Mouse (Mus musculus): ENCODE results near the gene Fev. TPM values are rescaled to one million over a fixed set of nuclear protein-coding genes. Genes with fewer than 3 reads are reported as not detected.

Gene Fev
- polyA plus RNA-seq, 1 experiment from 2014 or later: 0.44 TPM

GRCm38 (mm10) chr1:74882828-74883227 lies 2.4 kb downstream of the Fev start:
- WGBS: 2% methylated on average over 8 of the region's 8 CpGs
- H3K4me2 ChIP-seq (ENCODE audit: low read depth, low read length): peak overlapping the region; percentile 50; the same call in 1 of the 2 replicates
- peaks cover 83% of the 10 kb centered on the region for H3K27me3 ChIP-seq (ENCODE audit: control insufficient read depth, insufficient read depth, low read length)
- H3K4me1 ChIP-seq (ENCODE audit: control insufficient read depth, insufficient read depth, low read length): peaks cover 13% of the 10 kb centered on the region
- ATAC-seq (ENCODE audit: insufficient read depth, low FRiP score): no peak
- H3K36me3 ChIP-seq (ENCODE audit: control insufficient read depth, insufficient read depth, low read length): no peaks in the 10 kb centered on the region
- no peak overlapping the region for H3K27ac ChIP-seq (ENCODE audit: low read length)
- H3K4me3 ChIP-seq (replicated peaks; ENCODE audit: low read length): peak overlapping the region; percentile 36; the same call in 1 of the 2 replicates
- H3K9me3 ChIP-seq (replicated peaks; ENCODE audit: control insufficient read depth, low read length): no peaks in the 10 kb centered on the region
- no peak overlapping the region for H3K9ac ChIP-seq (ENCODE audit: low read length)

DNA sequence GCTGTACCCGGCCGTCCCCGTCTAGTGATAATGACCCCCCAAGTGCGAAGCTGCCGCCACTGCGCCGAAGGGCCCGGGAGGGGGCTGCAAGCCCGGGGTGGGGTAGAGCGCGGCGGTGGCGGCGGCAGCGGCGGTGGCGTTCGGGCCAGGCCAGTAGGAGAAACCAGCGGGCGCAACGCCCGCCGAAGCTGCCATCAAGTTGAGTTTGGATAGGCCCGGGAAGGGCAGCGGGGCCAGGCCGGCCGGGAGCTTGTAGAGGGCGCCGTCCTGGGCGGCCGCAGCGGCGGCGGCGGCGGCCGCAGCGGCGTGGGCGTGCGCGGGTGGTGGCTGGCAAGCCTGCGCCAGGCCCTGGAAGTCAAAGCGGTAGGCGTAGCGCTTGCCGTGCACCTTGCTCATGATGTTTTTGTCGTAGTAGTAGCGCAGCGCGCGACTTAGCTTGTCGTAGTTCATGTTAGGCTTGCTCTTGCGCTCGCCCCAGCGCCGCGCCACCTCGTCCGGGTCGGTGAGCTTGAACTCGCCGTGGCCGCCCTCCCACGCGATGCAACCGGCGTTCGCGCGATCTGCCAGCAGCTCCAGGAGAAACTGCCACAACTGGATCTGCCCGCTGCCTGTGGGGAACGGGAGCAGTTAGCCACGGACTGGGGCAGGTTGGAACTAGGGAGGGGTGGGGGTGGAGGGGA lies 3.0 kb downstream of the Fev start:
- WGBS: under 1% methylated on average over 74 of the region's 74 CpGs
- no peak for ATAC-seq (ENCODE audit: insufficient read depth, low FRiP score)
- H3K4me2 ChIP-seq (ENCODE audit: low read depth, low read length): peak overlapping the region; percentile 50
- no peaks in the 10 kb centered on the region for H3K36me3 ChIP-seq (ENCODE audit: control insufficient read depth, insufficient read depth, low read length)
- no peaks in the 10 kb centered on the region for H3K9me3 ChIP-seq (replicated peaks; ENCODE audit: control insufficient read depth, low read length)
- H3K27ac ChIP-seq (ENCODE audit: low read length): no peak overlapping the region
- peak overlapping the region; percentile 36 for H3K4me3 ChIP-seq (replicated peaks; ENCODE audit: low read length)
- H3K9ac ChIP-seq (ENCODE audit: low read length): no peak overlapping the region; the same call in 1 of the 2 replicates
- H3K4me1 ChIP-seq (ENCODE audit: control insufficient read depth, insufficient read depth, low read length): peaks cover 13% of the 10 kb centered on the region
- peaks cover 80% of the 10 kb centered on the region for H3K27me3 ChIP-seq (ENCODE audit: control insufficient read depth, insufficient read depth, low read length)

DNA sequence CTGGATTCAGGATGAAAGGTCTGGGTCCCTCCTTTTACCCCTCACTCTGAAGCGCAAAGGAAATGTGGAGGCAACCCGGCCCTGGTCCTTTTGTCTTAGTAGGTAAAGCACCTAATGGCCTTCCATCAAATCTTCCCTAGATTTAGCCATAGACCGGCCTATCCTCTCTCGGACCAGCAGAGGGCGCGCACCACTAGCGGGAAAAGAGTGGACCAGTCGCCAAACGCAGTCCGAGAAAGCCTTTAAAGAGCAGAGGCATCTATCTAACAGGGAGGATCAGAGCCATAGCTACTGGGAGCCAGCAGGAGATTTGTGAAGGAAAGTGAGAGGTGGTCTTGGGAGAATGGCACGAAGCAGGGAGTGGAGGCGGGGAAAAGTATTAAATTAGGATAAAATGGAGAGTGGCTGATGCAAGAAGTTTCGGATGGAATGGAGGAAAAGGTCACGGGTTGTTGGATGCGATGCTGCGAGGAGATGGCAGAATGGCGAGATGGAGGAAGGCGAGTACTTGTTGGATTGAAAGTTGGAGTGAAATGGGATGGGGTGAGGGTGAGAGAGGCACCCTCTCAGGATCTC lies 4.3 kb downstream of the Fev start:
- no peaks in the 10 kb centered on the region for H3K9me3 ChIP-seq (replicated peaks; ENCODE audit: control insufficient read depth, low read length)
- H3K36me3 ChIP-seq (ENCODE audit: control insufficient read depth, insufficient read depth, low read length): no peaks in the 10 kb centered on the region
- peaks cover 13% of the 10 kb centered on the region for H3K4me1 ChIP-seq (ENCODE audit: control insufficient read depth, insufficient read depth, low read length)
- peak overlapping the region; percentile 30 for H3K4me2 ChIP-seq (ENCODE audit: low read depth, low read length)
- H3K27me3 ChIP-seq (ENCODE audit: control insufficient read depth, insufficient read depth, low read length): peaks cover 67% of the 10 kb centered on the region
- WGBS: 3% methylated on average over 18 of the region's 18 CpGs
- no peak overlapping the region for H3K27ac ChIP-seq (ENCODE audit: low read length)
- H3K4me3 ChIP-seq (replicated peaks; ENCODE audit: low read length): peak overlapping the region; percentile 18; the same call in 1 of the 2 replicates
- no peak for ATAC-seq (ENCODE audit: insufficient read depth, low FRiP score)
- H3K9ac ChIP-seq (ENCODE audit: low read length): no peak overlapping the region

DNA sequence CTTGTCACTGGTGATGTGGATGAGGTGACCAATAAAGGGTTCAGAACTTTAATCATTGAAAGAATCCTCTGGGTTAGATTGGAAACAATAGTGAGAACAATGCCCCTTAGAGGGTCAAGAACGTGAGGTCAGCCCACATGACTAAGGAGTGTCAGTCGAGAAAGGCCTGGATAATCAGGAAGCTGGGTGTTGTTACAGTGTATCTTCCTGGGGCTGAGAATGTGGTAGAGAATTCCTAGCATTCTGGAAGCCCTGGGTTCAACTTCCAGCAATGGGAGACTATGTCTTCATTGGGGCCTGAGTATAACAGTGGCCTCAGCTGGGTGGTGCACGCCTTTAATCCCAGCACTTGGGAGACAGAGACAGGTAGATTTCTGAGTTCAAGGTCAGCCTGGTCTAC lies 8.0 kb downstream of the Fev start:
- no peak for ATAC-seq (ENCODE audit: insufficient read depth, low FRiP score)
- peaks cover 31% of the 10 kb centered on the region for H3K27me3 ChIP-seq (ENCODE audit: control insufficient read depth, insufficient read depth, low read length)
- WGBS: 44% methylated on average over 3 of the region's 3 CpGs

DNA sequence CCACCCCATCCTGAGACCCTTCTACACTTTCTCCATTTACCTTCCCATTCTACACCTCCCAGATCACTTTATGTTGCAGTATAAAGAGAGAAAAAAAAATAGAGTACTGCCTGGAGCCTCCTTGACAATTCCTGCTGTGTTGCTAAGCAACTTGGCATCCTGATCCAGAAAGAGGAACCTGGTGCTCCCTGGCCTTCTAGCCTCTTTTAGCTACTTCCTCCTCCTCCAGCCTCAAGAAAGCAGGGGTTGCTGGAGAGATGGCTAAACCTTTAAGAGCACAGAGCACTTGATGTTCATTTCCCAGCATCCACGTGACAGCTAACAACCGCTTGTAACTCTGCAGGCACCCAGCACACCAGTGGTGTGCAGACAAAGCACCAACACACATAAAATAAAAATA lies 13.0 kb downstream of the Fev start:
- Histone ChIP-seq H3K4me2 (ENCODE audit: low read depth, low read length) (no peak overlapping the region), H3K36me3 (ENCODE audit: control insufficient read depth, insufficient read depth, low read length) (no peaks in the 10 kb centered on the region), H3K9ac (ENCODE audit: low read length) (no peak overlapping the region), H3K9me3 (replicated peaks; ENCODE audit: control insufficient read depth, low read length) (no peaks in the 10 kb centered on the region), H3K4me3 (replicated peaks; ENCODE audit: low read length) (no peak overlapping the region), H3K4me1 (ENCODE audit: control insufficient read depth, insufficient read depth, low read length) (no peaks in the 10 kb centered on the region), H3K27me3 (ENCODE audit: control insufficient read depth, insufficient read depth, low read length) (no peaks in the 10 kb centered on the region), H3K27ac (ENCODE audit: low read length) (no peak overlapping the region)
- ATAC-seq (ENCODE audit: insufficient read depth, low FRiP score): no peak
- 66% methylated on average over 2 of the region's 2 CpGs for WGBS

More for the DNA sequence above, 8.0 kb downstream of the Fev start:
- Histone ChIP-seq H3K36me3 (ENCODE audit: control insufficient read depth, insufficient read depth, low read length) (no peaks in the 10 kb centered on the region), H3K4me1 (ENCODE audit: control insufficient read depth, insufficient read depth, low read length) (peaks cover 4% of the 10 kb centered on the region), H3K9me3 (replicated peaks; ENCODE audit: control insufficient read depth, low read length) (no peaks in the 10 kb centered on the region), H3K4me2 (ENCODE audit: low read depth, low read length) (no peak overlapping the region), H3K4me3 (replicated peaks; ENCODE audit: low read length) (no peak overlapping the region), H3K9ac (ENCODE audit: low read length) (no peak overlapping the region), H3K27ac (ENCODE audit: low read length) (no peak overlapping the region)

DNA sequence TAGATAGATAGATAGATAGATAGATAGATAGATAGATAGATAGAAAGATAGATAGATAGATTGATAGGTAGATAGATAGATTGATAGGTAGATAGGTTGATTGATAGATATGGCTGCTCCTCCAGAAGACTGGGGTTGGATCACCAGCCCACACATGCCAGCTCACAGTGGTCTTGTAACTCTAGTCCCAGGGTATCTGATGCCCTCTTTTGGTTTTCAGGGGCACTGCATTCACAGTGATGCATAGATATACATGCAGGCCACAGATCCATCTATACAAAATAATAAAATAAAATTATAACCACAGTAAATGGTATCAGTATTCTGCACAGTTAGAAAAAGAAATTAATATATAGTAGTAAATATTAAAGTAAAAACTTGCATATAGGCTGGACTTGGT lies 23.4 kb downstream of the Fev start:
- Histone ChIP-seq H3K4me3 (replicated peaks; ENCODE audit: low read length) (no peak overlapping the region), H3K27me3 (ENCODE audit: control insufficient read depth, insufficient read depth, low read length) (peaks cover 35% of the 10 kb centered on the region), H3K4me1 (ENCODE audit: control insufficient read depth, insufficient read depth, low read length) (no peaks in the 10 kb centered on the region; the same call in 1 of the 2 replicates), H3K4me2 (ENCODE audit: low read depth, low read length) (no peak overlapping the region), H3K9me3 (replicated peaks; ENCODE audit: control insufficient read depth, low read length) (no peaks in the 10 kb centered on the region), H3K36me3 (ENCODE audit: control insufficient read depth, insufficient read depth, low read length) (no peaks in the 10 kb centered on the region), H3K9ac (ENCODE audit: low read length) (no peak overlapping the region), H3K27ac (ENCODE audit: low read length) (no peak overlapping the region)
- no peak for ATAC-seq (ENCODE audit: insufficient read depth, low FRiP score)

- Histone ChIP-seq H3K27ac (ENCODE audit: low read length) (no peak overlapping the region), H3K4me3 (replicated peaks; ENCODE audit: low read length) (no peak overlapping the region), H3K4me2 (ENCODE audit: low read depth, low read length) (no peak overlapping the region), H3K4me1 (ENCODE audit: control insufficient read depth, insufficient read depth, low read length) (peaks cover 13% of the 10 kb centered on the region), H3K9ac (ENCODE audit: low read length) (no peak overlapping the region), H3K9me3 (replicated peaks; ENCODE audit: control insufficient read depth, low read length) (no peaks in the 10 kb centered on the region), H3K27me3 (ENCODE audit: control insufficient read depth, insufficient read depth, low read length) (peaks cover 53% of the 10 kb centered on the region), H3K36me3 (ENCODE audit: control insufficient read depth, insufficient read depth, low read length) (no peaks in the 10 kb centered on the region)
- 43% methylated on average over 6 of the region's 6 CpGs for WGBS
- ATAC-seq (ENCODE audit: insufficient read depth, low FRiP score): no peak
These were observed 25.8 kb downstream of the Fev start for GRCm38 (mm10) chr1:74859223-74859984.

GRCm38 (mm10) chr1:74858805-74859204 lies 26.4 kb downstream of the Fev start:
- ATAC-seq (ENCODE audit: insufficient read depth, low FRiP score): no peak

GRCm38 (mm10) chr1:74858171-74858719 lies 27.0 kb downstream of the Fev start:
- peak; percentile 30; the same call in 1 of the 2 replicates for ATAC-seq (ENCODE audit: insufficient read depth, low FRiP score)
- H3K36me3 ChIP-seq (ENCODE audit: control insufficient read depth, insufficient read depth, low read length): no peaks in the 10 kb centered on the region
- H3K4me3 ChIP-seq (replicated peaks; ENCODE audit: low read length): peak overlapping the region; percentile 35
- H3K27me3 ChIP-seq (ENCODE audit: control insufficient read depth, insufficient read depth, low read length): peaks cover 63% of the 10 kb centered on the region
- H3K4me2 ChIP-seq (ENCODE audit: low read depth, low read length): peak overlapping the region; percentile 49
- no peak overlapping the region for H3K27ac ChIP-seq (ENCODE audit: low read length)
- peaks cover 13% of the 10 kb centered on the region for H3K4me1 ChIP-seq (ENCODE audit: control insufficient read depth, insufficient read depth, low read length)
- 1% methylated on average over 29 of the region's 29 CpGs for WGBS
- no peak overlapping the region for H3K9ac ChIP-seq (ENCODE audit: low read length)
- no peaks in the 10 kb centered on the region for H3K9me3 ChIP-seq (replicated peaks; ENCODE audit: control insufficient read depth, low read length)

More at GRCm38 (mm10) chr1:74858805-74859204, 26.4 kb downstream of the Fev start:
- H3K4me1 ChIP-seq (ENCODE audit: control insufficient read depth, insufficient read depth, low read length): peaks cover 13% of the 10 kb centered on the region
- H3K27me3 ChIP-seq (ENCODE audit: control insufficient read depth, insufficient read depth, low read length): peaks cover 58% of the 10 kb centered on the region
- no peaks in the 10 kb centered on the region for H3K9me3 ChIP-seq (replicated peaks; ENCODE audit: control insufficient read depth, low read length)
- 7% methylated on average over 16 of the region's 16 CpGs for WGBS
- no peak overlapping the region for H3K9ac ChIP-seq (ENCODE audit: low read length)
- peak overlapping the region; percentile 49 for H3K4me2 ChIP-seq (ENCODE audit: low read depth, low read length)
- H3K36me3 ChIP-seq (ENCODE audit: control insufficient read depth, insufficient read depth, low read length): no peaks in the 10 kb centered on the region
- no peak overlapping the region for H3K27ac ChIP-seq (ENCODE audit: low read length)
- peak overlapping the region; percentile 35; the same call in 1 of the 2 replicates for H3K4me3 ChIP-seq (replicated peaks; ENCODE audit: low read length)

Measured in stomach, embryonic 16.5 days (tissue).